Mouse (Mus musculus) right cerebral cortex, postnatal 14 days (tissue): ENCODE results near the gene Crnkl1.

Source experiments
- DNase-seq: peaks from one replicate; pipeline ENCODE4 v3.0.0; 2022

Gene Crnkl1

GRCm38 (mm10) chr2:145872099-145872498 is 62.7 kb downstream of the Crnkl1 start:
- no peak for DNase-seq

DNA sequence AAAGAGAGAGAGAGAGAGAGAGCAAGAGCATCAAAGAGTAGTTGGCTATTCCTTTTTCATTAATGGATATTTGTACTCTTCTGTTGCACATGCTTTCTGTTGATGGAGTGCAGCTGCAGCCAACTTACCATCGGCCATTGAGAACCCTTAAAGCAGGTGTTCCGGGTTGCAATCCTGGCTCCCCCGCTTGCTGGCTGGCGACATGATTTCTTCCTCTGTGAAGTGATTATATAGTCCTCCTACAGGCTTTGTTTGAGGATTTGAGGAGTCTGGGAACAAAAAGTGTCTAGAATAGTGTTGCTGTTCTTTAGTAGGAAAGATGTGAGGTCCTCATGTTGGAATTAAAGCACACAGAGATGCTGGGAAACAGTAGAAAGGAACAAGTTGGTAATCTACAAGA is 63.5 kb downstream of the Crnkl1 start:
- DNase-seq: no peak
